Mouse (Mus musculus): ENCODE results near the gene Dhtkd1. TPM values are rescaled to one million over a fixed set of nuclear protein-coding genes. Genes with fewer than 3 reads are reported as not detected.

The Dhtkd1 gene
- polyA plus RNA-seq, 1 experiment: 3.0 TPM

DNA sequence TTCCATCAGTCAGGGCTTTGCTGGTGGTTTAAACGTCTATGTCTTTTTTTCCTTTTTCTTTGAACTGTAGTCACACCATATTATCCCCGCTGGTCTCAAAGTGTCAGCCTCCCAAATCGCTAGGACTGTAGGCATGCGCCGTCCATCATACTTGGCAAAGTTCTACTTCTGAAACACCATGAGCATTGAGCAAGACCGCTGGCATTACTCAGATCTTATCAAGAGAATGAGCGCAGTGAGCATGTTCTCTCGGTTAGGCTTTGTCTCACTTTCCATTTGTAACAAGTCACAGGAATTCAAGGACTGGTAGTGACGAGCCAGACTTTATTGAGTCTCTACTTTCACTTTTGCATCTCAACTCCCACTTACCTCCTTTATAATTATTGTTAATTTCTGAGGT lies 91.5 kb downstream of the Dhtkd1 start:
- no peak overlapping the region for H3K27ac ChIP-seq (ENCODE audit: insufficient read depth, low read length)
- no peaks in the 10 kb centered on the region; the same call in 1 of the 2 replicates for H3K4me1 ChIP-seq (ENCODE audit: control insufficient read depth, insufficient read depth, low read length)
- no peak overlapping the region for H3K4me3 ChIP-seq (ENCODE audit: insufficient read depth, low read length)
- no peak for TF ChIP-seq CTCF (IDR thresholded peaks at IDR 0.05; ENCODE audit: borderline replicate concordance, insufficient read depth, low read length)
- no peak for TF ChIP-seq POLR2A (IDR thresholded peaks at IDR 0.05; ENCODE audit: low read depth, low read length)

Other genes starting within 250 kb of the Dhtkd1 start
- gene Camk1d, start 228.3 kb downstream of the Dhtkd1 start, polyA plus RNA-seq (2011; ENCODE audit: insufficient read length, low read depth, missing spikeins): 4.0 and 4.3 TPM in 2 replicates
- 86.6 and 89.6 TPM in 2 replicates for gene Nudt5, start 97.8 kb downstream of the Dhtkd1 start, polyA plus RNA-seq (2011; ENCODE audit: insufficient read length, low read depth, missing spikeins)
- gene Cdc123, start 97.6 kb downstream of the Dhtkd1 start, polyA plus RNA-seq (2011; ENCODE audit: insufficient read length, low read depth, missing spikeins): 159 and 172 TPM in 2 replicates
- 0.90 TPM in 1 of 2 replicates, not detected in the other for gene Gm13199, start 79.9 kb downstream of the Dhtkd1 start, polyA plus RNA-seq (2011; ENCODE audit: insufficient read length, low read depth, missing spikeins)
- 65.9 and 80.0 TPM in 2 replicates for gene Sec61a2, start 47.4 kb downstream of the Dhtkd1 start, polyA plus RNA-seq (2011; ENCODE audit: insufficient read length, low read depth, missing spikeins)
- gene Upf2, start 8.7 kb upstream of the Dhtkd1 start, polyA plus RNA-seq (2011; ENCODE audit: insufficient read length, low read depth, missing spikeins): 30.6 and 34.4 TPM in 2 replicates
- gene Proser2, start 187.4 kb upstream of the Dhtkd1 start, polyA plus RNA-seq (2011; ENCODE audit: insufficient read length, low read depth, missing spikeins): 0.14 and 0.32 TPM in 2 replicates